Mouse (Mus musculus) ES-E14 (cell line): ENCODE results near the gene Ogfod2. TPM values are rescaled to one million over a fixed set of nuclear protein-coding genes. Genes with fewer than 3 reads are reported as not detected.

Experiments used
- DNase-seq: peaks from one replicate; pipeline ENCODE4 v3.0.0-alpha.2; 2013; ENCODE audit warnings: low read depth, low spot score
- H3K27ac ChIP-seq: 2 replicates; pipeline ENCODE4 v1.5.1; 2012; ENCODE audit warnings: low read depth, mild to moderate bottlenecking, low read length, moderate library complexity, mixed read lengths; ENCODE audit not compliant: poor library complexity, insufficient read depth, severe bottlenecking
- H3K36me3 ChIP-seq: 2 replicates; pipeline ENCODE4 v1.6.1; 2012; ENCODE audit warnings: mild to moderate bottlenecking, low read length, moderate library complexity, mixed read lengths; ENCODE audit not compliant: control insufficient read depth, poor library complexity, insufficient read depth, severe bottlenecking
- H3K4me1 ChIP-seq, 2 experiments: fragments of 150-350 bp in 1 of 2; sonication (generic) in 1 of 2; 2 replicates each; pipeline ENCODE4 v1.6.1; 2012; ENCODE audit warnings: low read length in 2 of 2, mild to moderate bottlenecking in 1 of 2, mixed read lengths in 1 of 2; ENCODE audit not compliant: control insufficient read depth in 2 of 2, insufficient read depth in 2 of 2, poor library complexity in 1 of 2
- H3K4me3 ChIP-seq, 2 experiments: fragments of 150-350 bp in 1 of 2; sonication (generic) in 1 of 2; 2 replicates each; pipeline ENCODE4 v1.5.1; 2012; ENCODE audit warnings: low read length in 2 of 2, low read depth in 1 of 2, mild to moderate bottlenecking in 1 of 2, mixed read lengths in 1 of 2; ENCODE audit not compliant: insufficient read depth in 1 of 2, poor library complexity in 1 of 2, severe bottlenecking in 1 of 2
- H3K9ac ChIP-seq: 2 replicates; pipeline ENCODE4 v1.6.1; 2012; ENCODE audit warnings: low read depth, mild to moderate bottlenecking, low read length, mixed read lengths; ENCODE audit not compliant: poor library complexity, insufficient read depth, severe bottlenecking
- H3K9me3 ChIP-seq: fragments of 150-350 bp; sonication (generic); 2 replicates; pipeline ENCODE4 v1.6.1; 2012; ENCODE audit warnings: low read depth, mild to moderate bottlenecking, low read length; ENCODE audit not compliant: control insufficient read depth, insufficient read depth
- CHD2 ChIP-seq: IDR thresholded peaks from 2 replicates; pipeline ENCODE4 v1.6.1; 2014; ENCODE audit warnings: mild to moderate bottlenecking, low read depth, low read length, inconsistent platforms
- HCFC1 ChIP-seq: IDR thresholded peaks from 2 replicates; pipeline ENCODE4 v1.6.1; 2012; ENCODE audit warnings: low read length, inconsistent platforms, borderline replicate concordance; ENCODE audit not compliant: insufficient read depth
- MAFK ChIP-seq: IDR thresholded peaks from 2 replicates; pipeline ENCODE4 v1.6.1; 2014; ENCODE audit warnings: mild to moderate bottlenecking, low read depth, low read length, inconsistent platforms; ENCODE audit not compliant: insufficient read depth
- ZC3H11A ChIP-seq: IDR thresholded peaks from 2 replicates; pipeline ENCODE4 v1.6.1; 2012; ENCODE audit warnings: low read depth, mild to moderate bottlenecking, inconsistent platforms, low read length, borderline replicate concordance
- ZNF384 ChIP-seq: IDR thresholded peaks from 2 replicates; pipeline ENCODE4 v1.6.1; 2012; ENCODE audit warnings: low read depth, low read length, inconsistent platforms
- in situ Hi-C, 2 experiments: fragments of 600-800 bp; cut with MboI; formaldehyde crosslinking; loops; one replicate each; pipeline ENCODE4 v1.15.1; 2025; ENCODE audit warnings: low sequenced_read_pairs in 2 of 2, inconsistent platforms in 1 of 2; ENCODE audit not compliant: unreplicated experiment in 2 of 2
- total RNA-seq: library from RNA; depleted of rRNA; stranded (reverse); fragments of 300-350 nt; gene quantifications from 2 replicates; pipeline ENCODE4 v1.2.3, GENCODE M21; 2012

Ogfod2 gene
- total RNA-seq, 1 experiment: 7.8 TPM

DNA sequence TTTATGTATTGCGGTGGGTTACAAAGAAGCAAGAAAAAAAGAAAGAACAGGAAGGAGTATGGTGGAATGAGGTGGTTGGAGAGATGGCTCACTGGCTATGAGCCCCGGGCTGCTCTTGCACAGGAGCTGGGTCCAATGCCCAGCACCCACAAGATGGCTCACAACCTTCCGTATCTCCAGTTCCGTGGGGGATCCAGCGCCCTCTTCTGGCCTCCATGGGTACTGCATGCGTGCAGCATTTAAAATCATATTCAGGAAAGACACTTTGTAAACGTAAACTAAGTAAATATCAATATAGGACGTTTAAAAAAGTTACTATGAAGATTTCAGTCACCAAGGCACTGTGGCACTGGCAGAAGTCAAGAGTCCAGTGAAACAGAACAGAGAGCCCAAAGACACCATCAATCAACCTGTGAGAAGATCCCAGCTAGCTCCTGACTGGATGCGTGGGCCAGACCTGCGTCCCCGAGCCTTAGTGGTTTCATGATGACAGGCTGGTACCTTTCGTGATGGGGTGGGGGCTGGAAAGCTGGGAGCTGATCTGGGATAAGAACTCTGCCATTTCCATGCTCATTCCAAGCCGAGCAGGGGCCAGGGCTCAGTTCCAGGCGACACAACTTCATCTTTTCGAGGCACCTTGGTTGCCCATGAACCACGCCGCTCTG, 888 bp upstream of the Ogfod2 start:
- no peaks in the 10 kb centered on the region; the same call in 1 of the 2 replicates for H3K9me3 ChIP-seq
- H3K9ac ChIP-seq: peak overlapping the region; percentile 16; the same call in 1 of the 2 replicates
- peak overlapping the region; percentile 70 to 85 for H3K4me3 ChIP-seq
- no peak for DNase-seq
- in situ Hi-C loops: no loop called here
- 0 out of 2 replicates have a peak overlapping the region, but pooled peaks have one; percentile 6 for H3K27ac ChIP-seq
- no peaks in the 10 kb centered on the region for H3K4me1 ChIP-seq
- TF ChIP-seq ZC3H11A: no peak
- TF ChIP-seq CHD2: no peak
- TF ChIP-seq MAFK: no peak
- no peak for TF ChIP-seq HCFC1
- TF ChIP-seq ZNF384: no peak
- H3K36me3 ChIP-seq: no peaks in the 10 kb centered on the region; the same call in 1 of the 2 replicates

DNA sequence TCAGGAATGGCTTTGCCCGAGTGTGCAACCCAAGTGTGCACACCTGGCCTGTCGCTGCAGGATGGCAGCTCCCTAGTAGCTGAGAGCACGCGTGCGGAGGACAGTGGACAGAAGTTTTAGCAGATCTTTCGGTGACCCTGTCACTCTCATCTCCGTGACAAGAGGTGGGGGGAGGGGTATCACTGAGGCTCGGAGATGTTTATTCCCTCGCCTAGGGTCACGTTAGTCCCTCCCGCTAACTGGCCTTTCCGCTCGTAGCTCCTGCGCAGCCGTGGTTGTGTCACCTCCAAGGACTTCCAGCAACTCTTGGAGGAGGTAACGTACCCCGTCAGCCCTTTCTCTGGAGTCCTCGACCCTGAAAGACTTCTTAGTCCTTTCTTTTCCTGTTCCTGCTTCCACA, 434 bp downstream of the Ogfod2 start:
- in situ Hi-C loops: no loop called here
- H3K4me1 ChIP-seq: peaks cover 0 to 5% of the 10 kb centered on the region in 2 experiments; a peak in 1 of 4 replicates
- TF ChIP-seq ZC3H11A (no peak), HCFC1 (no peak), CHD2 (no peak), ZNF384 (no peak), MAFK (no peak)
- H3K4me3 ChIP-seq: peak overlapping the region; percentile 70 to 85
- H3K9ac ChIP-seq: peak overlapping the region; percentile 20
- no peak for DNase-seq
- peaks cover 2% of the 10 kb centered on the region; the same call in 1 of the 2 replicates for H3K36me3 ChIP-seq
- H3K9me3 ChIP-seq: no peaks in the 10 kb centered on the region; the same call in 1 of the 2 replicates
- no peak overlapping the region for H3K27ac ChIP-seq

DNA sequence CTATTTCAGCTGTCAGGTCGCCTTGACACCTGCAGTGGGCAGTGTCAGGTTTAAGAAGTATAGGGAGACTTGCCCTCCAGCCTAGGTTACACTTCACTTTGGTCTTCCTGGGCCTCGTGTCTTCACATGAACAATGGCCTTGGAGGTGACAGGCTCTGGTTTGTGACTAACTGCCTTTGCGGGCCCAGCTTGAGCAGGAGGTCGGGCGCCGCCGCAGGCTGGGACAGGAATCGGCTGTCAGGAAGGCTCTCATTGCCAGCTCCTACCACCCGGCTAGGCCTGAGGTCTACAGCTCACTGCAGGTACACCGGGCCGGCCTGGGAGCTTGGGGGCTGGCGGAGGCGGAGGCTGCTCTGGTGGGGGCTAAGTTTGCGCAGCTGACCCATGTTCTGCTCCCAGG, 933 bp downstream of the Ogfod2 start:
- no peak overlapping the region for H3K27ac ChIP-seq
- H3K4me1 ChIP-seq: peaks cover 0 to 5% of the 10 kb centered on the region in 2 experiments; a peak in 1 of 4 replicates
- peak overlapping the region; percentile 70 to 85; a peak in 2 of 4 replicates for H3K4me3 ChIP-seq
- peaks cover 7% of the 10 kb centered on the region; the same call in 1 of the 2 replicates for H3K36me3 ChIP-seq
- DNase-seq: no peak
- H3K9ac ChIP-seq: no peak overlapping the region
- H3K9me3 ChIP-seq: no peaks in the 10 kb centered on the region; the same call in 1 of the 2 replicates
- in situ Hi-C loops: no loop called here
- TF ChIP-seq MAFK (no peak), ZNF384 (no peak), HCFC1 (no peak), ZC3H11A (no peak), CHD2 (no peak)

DNA sequence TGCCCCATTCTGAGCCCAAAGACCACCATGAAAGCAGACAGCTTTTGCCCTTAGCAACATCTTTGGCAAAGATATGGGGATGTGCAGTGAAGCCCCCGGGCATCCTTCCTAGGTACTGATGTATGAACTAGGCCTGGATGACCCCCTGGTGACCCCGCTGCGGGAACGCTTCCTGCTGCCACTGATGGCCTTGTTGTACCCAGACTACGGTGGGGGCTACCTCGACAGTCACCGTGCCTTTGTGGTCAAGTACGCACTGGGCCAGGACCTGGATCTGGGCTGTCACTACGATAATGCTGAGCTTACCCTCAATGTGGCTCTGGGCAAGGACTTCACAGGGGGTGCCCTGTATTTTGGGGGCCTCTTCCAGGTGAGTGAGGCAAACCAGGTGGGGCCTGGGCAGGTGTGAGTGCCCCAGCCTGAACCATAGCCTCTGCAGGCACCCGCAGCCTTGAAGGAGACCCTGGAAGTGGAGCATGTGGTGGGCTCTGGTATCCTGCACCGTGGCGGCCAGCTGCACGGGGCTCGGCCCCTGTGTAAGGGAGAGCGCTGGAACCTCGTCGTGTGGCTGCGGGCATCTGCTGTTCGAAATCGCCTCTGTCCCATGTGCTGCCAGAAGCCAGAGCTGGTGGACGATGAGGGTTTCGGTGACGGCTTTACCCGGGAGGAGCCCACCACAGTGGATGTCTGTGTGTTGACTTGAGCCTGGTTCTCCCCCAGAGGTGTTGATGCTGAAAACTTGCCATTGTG, 2.4 kb downstream of the Ogfod2 start:
- Histone ChIP-seq H3K9ac (no peak overlapping the region), H3K9me3 (no peaks in the 10 kb centered on the region; the same call in 1 of the 2 replicates), H3K4me3 (no peak overlapping the region), H3K27ac (no peak overlapping the region), H3K4me1 (peaks cover 0 to 11% of the 10 kb centered on the region in 2 experiments; a peak in 1 of 4 replicates), H3K36me3 (peaks cover 15% of the 10 kb centered on the region)
- no peak for DNase-seq
- no peak for TF ChIP-seq MAFK
- no peak for TF ChIP-seq CHD2
- TF ChIP-seq HCFC1: no peak
- no peak for TF ChIP-seq ZC3H11A
- no peak for TF ChIP-seq ZNF384
- in situ Hi-C loops: no loop called here
